Mouse (Mus musculus) forebrain, embryonic 16.5 days (tissue): ENCODE results near the gene Slc17a6. TPM values are rescaled to one million over a fixed set of nuclear protein-coding genes. Genes with fewer than 3 reads are reported as not detected.
"Not testable (repeated sequence)": the region's sequence is repeated elsewhere in the genome, so short reads cannot be mapped to it uniquely, and the experiment has no call there.

Experiments used
- ATAC-seq: fragments of 200-750 bp; cut with Nextera tagmentation; 2 replicates; pipeline ENCODE4 v1.8.0; 2017; ENCODE audit warnings: mild to moderate bottlenecking, moderate library complexity
- H3K27ac ChIP-seq: fragments of 300-500 bp; sonication (generic); 2 replicates; pipeline ENCODE4 v1.5.1; 2014; ENCODE audit warnings: low read length, control low read depth
- H3K27me3 ChIP-seq: fragments of 300-500 bp; sonication (generic); replicated peaks from 2 replicates; pipeline ENCODE4 v1.6.1; 2014; ENCODE audit warnings: low read length; ENCODE audit not compliant: control insufficient read depth, insufficient read depth
- H3K36me3 ChIP-seq: fragments of 300-500 bp; sonication (generic); 2 replicates; pipeline ENCODE4 v1.6.1; 2014; ENCODE audit not compliant: control insufficient read depth, insufficient read depth
- H3K4me1 ChIP-seq: fragments of 300-500 bp; sonication (generic); replicated peaks from 2 replicates; pipeline ENCODE4 v1.6.1; 2014; ENCODE audit warnings: low read length; ENCODE audit not compliant: control insufficient read depth, insufficient read depth
- H3K4me2 ChIP-seq: fragments of 300-500 bp; sonication (generic); 2 replicates; pipeline ENCODE4 v1.6.1; 2014; ENCODE audit warnings: mild to moderate bottlenecking, low read length, control low read depth
- H3K4me3 ChIP-seq: fragments of 300-500 bp; sonication (generic); replicated peaks from 2 replicates; pipeline ENCODE4 v1.5.1; 2014; ENCODE audit warnings: mild to moderate bottlenecking, low read length, control low read depth
- H3K9ac ChIP-seq: fragments of 300-500 bp; sonication (generic); replicated peaks from 2 replicates; pipeline ENCODE4 v1.6.1; 2014; ENCODE audit warnings: low read depth, low read length, control low read depth
- H3K9me3 ChIP-seq: fragments of 300-500 bp; sonication (generic); 2 replicates; pipeline ENCODE4 v1.6.1; 2016; ENCODE audit warnings: low read length; ENCODE audit not compliant: control insufficient read depth
- WGBS: fragments of 180-500 bp; shearing (Covaris S2); extraction: QIAGEN DNeasy Blood & Tissue Kit; methylation state at CpG from one replicate; pipeline ENCODE4 v1.1.7; 2014; 5-methylcytosine and 5-hydroxymethylcytosine counted together
- polyA plus RNA-seq: library from polyadenylated mRNA; unstranded; fragments of >200 nt; fragmentation: Nextera tagmentation; extraction: Ambion mirVana; gene quantifications from 2 replicates; pipeline ENCODE4 v1.2.1, GENCODE M21; 2015

Slc17a6 gene
- polyA plus RNA-seq, 1 experiment from 2014 or later, result 52.7 TPM

DNA sequence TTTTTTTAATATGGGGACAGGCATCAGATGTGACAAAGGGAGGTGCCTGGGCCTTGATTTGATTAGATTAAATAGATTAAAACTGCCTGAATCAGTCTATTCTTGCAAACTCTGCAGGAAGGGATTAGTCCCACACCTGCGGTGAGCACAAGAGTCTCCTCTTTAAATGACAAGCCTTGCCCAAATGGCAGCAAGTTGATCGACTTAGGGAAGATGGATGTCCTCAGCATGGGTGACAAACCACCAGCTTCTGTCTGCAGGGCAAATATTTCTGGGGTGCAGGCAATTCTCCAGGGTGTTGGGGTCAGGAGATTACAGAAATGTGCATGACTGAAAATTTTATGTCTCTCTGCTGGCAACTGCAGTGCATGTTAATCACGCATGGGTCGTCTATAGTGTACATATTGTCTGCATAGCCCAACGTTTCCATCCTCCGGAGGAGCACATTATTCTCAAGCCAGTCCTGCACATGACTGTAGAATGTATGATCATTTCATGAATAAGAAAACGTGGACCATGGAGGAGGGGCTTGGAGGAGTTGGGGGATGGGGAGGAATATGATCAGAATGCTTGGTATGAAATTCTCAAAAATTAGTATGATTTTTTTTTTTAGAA lies 11.5 kb downstream of the Slc17a6 start:
- H3K9me3 ChIP-seq, result no peaks in the 10 kb centered on the region
- no peaks in the 10 kb centered on the region for H3K36me3 ChIP-seq
- peak overlapping the region; percentile 3 for H3K4me2 ChIP-seq
- peaks cover 12% of the 10 kb centered on the region for H3K4me1 ChIP-seq
- peak overlapping the region; percentile 68 for H3K27ac ChIP-seq
- ATAC-seq, result peak; percentile 67
- 2% methylated on average over 7 of the region's 7 CpGs for WGBS
- H3K9ac ChIP-seq, result no peak overlapping the region
- H3K4me3 ChIP-seq, result no peak overlapping the region
- H3K27me3 ChIP-seq, result 0 out of 2 replicates have a peak, but pooled peaks cover 3% of the 10 kb centered on the region

DNA sequence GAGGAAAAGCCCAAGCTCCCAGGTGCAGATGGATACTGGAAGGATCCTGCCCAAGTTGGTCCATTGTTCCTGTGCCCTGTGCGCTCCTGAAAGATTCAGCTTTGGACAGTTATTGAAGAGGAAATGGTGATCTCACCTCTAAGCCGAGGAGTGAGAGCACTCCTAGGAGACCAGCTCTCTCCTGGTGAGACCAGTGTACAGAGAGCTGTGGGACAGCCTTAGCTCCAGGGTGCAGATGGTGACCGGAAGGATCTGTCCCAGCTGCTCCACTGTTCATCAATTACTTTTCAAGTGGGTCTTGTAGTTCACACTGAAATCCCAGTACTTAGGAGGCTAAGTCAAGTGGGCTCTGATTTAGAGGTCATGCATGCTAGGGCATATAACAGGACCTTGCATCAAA lies 35.3 kb downstream of the Slc17a6 start:
- no peaks in the 10 kb centered on the region for H3K27me3 ChIP-seq

DNA sequence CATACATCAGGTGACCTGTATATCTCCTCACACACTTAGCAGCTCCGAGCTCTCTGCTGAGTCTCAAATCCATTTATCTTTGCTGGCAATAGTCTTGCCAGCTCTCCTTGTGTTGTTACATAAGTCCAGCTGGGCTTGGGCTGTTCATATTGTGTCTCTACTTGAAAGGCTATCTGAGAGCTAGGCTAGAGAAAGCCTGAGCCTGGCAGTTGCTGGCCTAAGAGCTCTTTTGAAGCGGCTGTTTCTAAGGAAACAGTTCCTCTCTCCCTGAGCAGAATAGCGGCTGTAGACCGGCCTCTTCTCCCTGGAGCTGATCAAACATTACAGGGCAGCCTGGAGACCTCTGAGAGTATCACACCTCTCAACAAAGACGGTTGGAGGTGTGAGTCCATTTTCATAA lies 40.6 kb downstream of the Slc17a6 start:
- Histone ChIP-seq H3K27me3 (no peaks in the 10 kb centered on the region), H3K4me1 (peaks cover 4% of the 10 kb centered on the region), H3K27ac (peak overlapping the region; percentile 65), H3K36me3 (no peaks in the 10 kb centered on the region), H3K9ac (no peak overlapping the region), H3K4me3 (no peak overlapping the region), H3K4me2 (no peak overlapping the region), H3K9me3 (no peaks in the 10 kb centered on the region)
- 17% methylated on average over 5 of the region's 5 CpGs for WGBS
- peak; percentile 85 for ATAC-seq

More for the DNA sequence above, 35.3 kb downstream of the Slc17a6 start:
- H3K4me2 ChIP-seq, result no peak overlapping the region
- H3K36me3 ChIP-seq, result no peaks in the 10 kb centered on the region
- ATAC-seq, result no peak
- no peaks in the 10 kb centered on the region for H3K9me3 ChIP-seq
- H3K4me1 ChIP-seq, result no peaks in the 10 kb centered on the region
- no peak overlapping the region for H3K4me3 ChIP-seq
- H3K9ac ChIP-seq, result no peak overlapping the region
- 89% methylated on average over 3 of the region's 3 CpGs for WGBS
- H3K27ac ChIP-seq, result no peak overlapping the region

DNA sequence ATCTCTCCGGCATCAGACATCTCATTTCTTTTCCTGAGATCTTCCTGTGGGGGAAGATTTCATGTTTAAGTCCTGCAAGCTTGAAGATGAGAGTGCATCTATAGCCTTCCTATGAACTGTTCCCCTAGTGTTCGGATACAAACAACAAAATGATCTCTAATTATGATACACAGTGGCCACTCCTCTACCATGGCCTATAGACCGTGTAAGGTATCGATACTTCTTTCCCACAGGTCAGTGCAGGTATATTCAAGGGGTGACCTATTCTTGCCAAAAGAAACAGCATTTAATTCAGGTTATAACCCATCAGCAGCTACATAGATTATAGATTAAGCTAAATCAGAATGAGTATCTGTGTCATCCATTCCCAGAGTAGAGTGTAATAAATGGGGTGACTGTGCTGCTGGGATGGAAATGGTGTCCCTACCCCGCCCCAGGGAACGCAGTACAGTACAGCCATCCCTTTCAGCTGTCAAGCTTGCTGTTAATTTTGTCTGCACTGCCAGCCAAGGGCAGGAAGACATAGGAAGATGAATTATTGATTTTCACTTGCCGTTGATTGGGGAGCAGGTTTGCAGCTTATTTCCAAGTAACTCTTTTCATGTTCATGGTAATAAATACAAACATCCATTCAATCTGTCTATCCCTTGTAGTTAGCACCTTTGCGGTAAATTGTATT lies 71.9 kb downstream of the Slc17a6 start:
- Histone ChIP-seq H3K4me2 (no peak overlapping the region), H3K27me3 (no peaks in the 10 kb centered on the region), H3K4me3 (no peak overlapping the region), H3K4me1 (peaks cover 3% of the 10 kb centered on the region), H3K27ac (no peak overlapping the region; the same call in 1 of the 2 replicates), H3K36me3 (no peaks in the 10 kb centered on the region), H3K9ac (no peak overlapping the region), H3K9me3 (no peaks in the 10 kb centered on the region)
- 74% methylated on average over 8 of the region's 8 CpGs for WGBS
- ATAC-seq, result peak; percentile 55; the same call in 1 of the 2 replicates

DNA sequence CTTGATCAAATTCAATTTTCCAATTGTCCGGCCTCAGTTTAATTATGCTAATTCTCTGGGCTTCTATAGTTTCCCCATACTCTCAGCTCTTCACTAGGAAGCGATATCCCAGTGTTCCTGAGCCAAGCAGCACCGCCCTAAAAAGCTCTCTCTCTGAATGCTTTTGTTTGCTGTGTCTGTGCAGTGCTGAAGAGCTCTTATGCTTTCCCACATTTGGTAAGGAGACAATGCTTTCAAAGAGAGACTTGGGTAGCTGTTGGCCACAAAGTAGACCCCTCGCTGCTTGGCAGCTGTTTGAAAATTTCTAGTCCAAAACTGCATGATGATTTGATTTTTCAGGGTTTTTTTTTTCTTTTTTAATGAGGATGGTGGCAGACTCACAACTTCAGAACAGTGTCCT lies 72.6 kb downstream of the Slc17a6 start:
- Histone ChIP-seq H3K9ac (no peak overlapping the region), H3K27ac (peak overlapping the region; percentile 33; the same call in 1 of the 2 replicates)

DNA sequence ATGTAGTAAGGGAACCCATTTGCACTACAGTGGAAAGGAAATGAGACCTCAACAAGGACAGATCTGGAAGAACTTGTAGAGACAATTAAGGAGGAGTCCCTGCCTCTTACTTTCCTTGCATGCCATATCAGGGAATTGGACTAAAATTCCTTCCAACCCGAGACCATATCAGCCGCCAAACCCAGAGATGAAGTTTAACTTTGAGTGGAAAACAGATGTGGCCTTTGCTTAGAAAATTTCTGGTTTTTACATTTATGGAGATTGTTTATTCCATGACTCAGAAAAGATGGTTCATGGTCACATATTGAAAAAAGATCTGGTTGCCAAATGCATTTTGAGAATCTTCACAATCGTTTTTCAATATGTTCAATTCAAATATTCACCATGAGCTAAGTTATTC lies 87.7 kb downstream of the Slc17a6 start:
- Histone ChIP-seq H3K36me3 (no peaks in the 10 kb centered on the region), H3K4me2 (no peak overlapping the region), H3K9ac (no peak overlapping the region), H3K4me1 (no peaks in the 10 kb centered on the region), H3K27me3 (no peaks in the 10 kb centered on the region), H3K9me3 (no peaks in the 10 kb centered on the region), H3K4me3 (no peak overlapping the region), H3K27ac (no peak overlapping the region)
- 84% methylated on average over 3 of the region's 3 CpGs for WGBS
- ATAC-seq, result no peak

More for the DNA sequence above, 72.6 kb downstream of the Slc17a6 start:
- peaks cover 3% of the 10 kb centered on the region for H3K4me1 ChIP-seq
- 25% methylated on average over 4 of the region's 4 CpGs for whole genome bisulfite sequencing
- peak; percentile 81 for ATAC-seq
- no peaks in the 10 kb centered on the region for H3K27me3 ChIP-seq
- H3K4me2 ChIP-seq, result no peak overlapping the region
- no peaks in the 10 kb centered on the region for H3K9me3 ChIP-seq
- H3K36me3 ChIP-seq, result no peaks in the 10 kb centered on the region
- no peak overlapping the region for H3K4me3 ChIP-seq

DNA sequence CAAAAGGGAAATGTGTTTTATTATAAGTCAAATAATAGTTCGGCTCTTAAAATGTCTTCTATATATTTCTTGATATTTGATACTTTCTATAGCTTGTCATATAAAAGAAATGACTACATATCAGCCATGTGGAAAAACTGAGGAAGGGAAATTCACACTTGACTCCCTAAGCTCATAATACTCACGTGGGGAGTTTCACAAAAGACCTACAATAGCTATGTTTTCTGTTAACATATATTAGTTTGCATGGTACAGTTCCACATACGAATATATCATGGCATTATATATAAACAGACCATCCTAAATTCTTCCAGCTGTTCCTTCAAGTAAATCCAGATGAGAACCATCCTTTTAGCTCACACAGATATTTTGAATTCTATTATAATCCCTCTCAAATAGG lies 88.5 kb downstream of the Slc17a6 start:
- not testable (repeated sequence) for H3K36me3 ChIP-seq, H3K4me1 ChIP-seq, H3K9me3 ChIP-seq, H3K9ac ChIP-seq, ATAC-seq, H3K4me3 ChIP-seq, H3K4me2 ChIP-seq, H3K27ac ChIP-seq, H3K27me3 ChIP-seq
- WGBS, result 86% methylated on average over 3 of the region's 3 CpGs

DNA sequence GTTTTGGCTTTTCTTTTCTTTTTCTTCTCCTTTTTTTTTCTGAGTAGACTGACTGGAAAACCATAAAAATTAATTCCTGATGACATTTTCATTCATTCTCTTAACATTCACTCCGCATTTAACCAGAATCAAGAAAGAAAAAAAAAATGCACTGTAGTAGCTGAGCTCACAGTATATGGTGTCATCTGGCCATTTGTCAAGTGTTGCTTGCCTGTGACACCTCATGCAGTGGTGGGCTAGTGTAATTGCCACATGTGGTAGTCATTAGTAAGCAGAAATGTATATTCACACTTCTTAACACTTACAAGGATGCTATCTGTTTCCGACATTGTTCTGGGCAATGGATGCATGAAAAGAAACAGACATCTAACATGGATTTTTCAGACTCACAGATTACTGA lies 94.0 kb downstream of the Slc17a6 start:
- H3K4me1 ChIP-seq, result no peaks in the 10 kb centered on the region
- ATAC-seq, result no peak
- no peak overlapping the region for H3K4me3 ChIP-seq
- H3K4me2 ChIP-seq, result no peak overlapping the region
- H3K9me3 ChIP-seq, result no peaks in the 10 kb centered on the region
- no peak overlapping the region for H3K27ac ChIP-seq
- no peaks in the 10 kb centered on the region for H3K36me3 ChIP-seq
- no peak overlapping the region for H3K9ac ChIP-seq
- H3K27me3 ChIP-seq, result no peaks in the 10 kb centered on the region
- WGBS, result 90% methylated on average over 2 of the region's 2 CpGs
